Mouse (Mus musculus): ENCODE data around the gene Numa1.

GRCm38 (mm10) chr7:101911982-101912381, 21.9 kb upstream of the Numa1 start:
- TF ChIP-seq POLR2A (IDR thresholded peaks at IDR 0.05; ENCODE audit: low read depth, low read length) = no peak
- TF ChIP-seq CTCF (IDR thresholded peaks at IDR 0.05; ENCODE audit: extremely low read depth, insufficient read length, insufficient replicate concordance, low read depth, low read length) = peak; percentile 12; the same call in 1 of the 2 replicates
